In genomic region chr6:72283914-72284313, GRCm38 (mm10) we compare ENCODE assay signal across 9 mouse cellular contexts. TPM values are rescaled to one million over a fixed set of nuclear protein-coding genes. Genes with fewer than 3 reads are reported as not detected.
DNase-seq lines count a peak whose midpoint lies in the region; ATAC-seq and TF ChIP-seq lines count a peak whose summit lies in the region.
"Had no signal": no experiment of that assay in that cellular context is flagged by ENCODE, and none has a peak within 500 bp of the region (broad histone marks: within the 10 kb centered on the region; RNA-seq: fewer than 3 reads in every experiment).

No protein-coding gene starts in this region.

- no peak overlapping the region for H3K4me3 ChIP-seq in forebrain, postnatal 0 days (ENCODE audit: low read depth, low read length)
- no peak overlapping the region for H3K4me3 ChIP-seq in forebrain, embryonic 13.5 days
- no peak overlapping the region for H3K4me3 ChIP-seq in midbrain, postnatal 0 days (ENCODE audit: low read depth, low read length)
- no peak overlapping the region for H3K4me3 ChIP-seq in midbrain, embryonic 15.5 days
- H3K4me3 ChIP-seq: neural tube, embryonic 12.5 days had no signal

- H3K4me2 ChIP-seq in forebrain, postnatal 0 days (ENCODE audit: low read depth) = no peak overlapping the region
- H3K4me2 ChIP-seq in forebrain, embryonic 13.5 days = no peak overlapping the region
- no peak overlapping the region for H3K4me2 ChIP-seq in midbrain, postnatal 0 days (ENCODE audit: low read depth, low read length, poor library complexity, severe bottlenecking)
- H3K4me2 ChIP-seq in midbrain, embryonic 15.5 days = no peak overlapping the region
- H3K4me2 ChIP-seq: neural tube, embryonic 12.5 days had no signal

- no peak for ATAC-seq in forebrain, postnatal 0 days
- ATAC-seq in forebrain, embryonic 13.5 days = no peak
- ATAC-seq in midbrain, postnatal 0 days (ENCODE audit: low FRiP score) = no peak
- ATAC-seq in midbrain, embryonic 15.5 days (replicated peaks) = no peak
- no peak for ATAC-seq in inflammation-experienced regulatory T-cells, adult 6 months

- H3K36me3 ChIP-seq in forebrain, postnatal 0 days (ENCODE audit: insufficient read depth) = no peaks in the 10 kb centered on the region
- no peaks in the 10 kb centered on the region for H3K36me3 ChIP-seq in forebrain, embryonic 13.5 days (ENCODE audit: poor library complexity, severe bottlenecking)
- no peaks in the 10 kb centered on the region for H3K36me3 ChIP-seq in midbrain, postnatal 0 days (ENCODE audit: insufficient read depth, low read length)
- H3K36me3 ChIP-seq in midbrain, embryonic 15.5 days (replicated peaks) = no peaks in the 10 kb centered on the region
- H3K36me3 ChIP-seq: neural tube, embryonic 12.5 days had no signal

- no peaks in the 10 kb centered on the region for H3K4me1 ChIP-seq in forebrain, postnatal 0 days (ENCODE audit: insufficient read depth)
- 0 out of 2 replicates have a peak, but pooled peaks cover 3% of the 10 kb centered on the region for H3K4me1 ChIP-seq in forebrain, embryonic 13.5 days
- H3K4me1 ChIP-seq in midbrain, postnatal 0 days (ENCODE audit: insufficient read depth, low read length) = no peaks in the 10 kb centered on the region
- H3K4me1 ChIP-seq in midbrain, embryonic 15.5 days = no peaks in the 10 kb centered on the region
- H3K4me1 ChIP-seq: neural tube, embryonic 12.5 days had no signal

- 26% methylated on average over 4 of the region's 4 CpGs for WGBS in forebrain, postnatal 0 days
- WGBS in forebrain, embryonic 13.5 days = 22% methylated on average over 4 of the region's 4 CpGs
- WGBS in midbrain, postnatal 0 days = 27% methylated on average over 4 of the region's 4 CpGs
- 28% methylated on average over 4 of the region's 4 CpGs for WGBS in midbrain, embryonic 15.5 days

- no peaks in the 10 kb centered on the region for H3K27me3 ChIP-seq in forebrain, postnatal 0 days (ENCODE audit: insufficient read depth, low read length)
- H3K27me3 ChIP-seq in forebrain, embryonic 13.5 days = no peaks in the 10 kb centered on the region
- H3K27me3 ChIP-seq in midbrain, postnatal 0 days (ENCODE audit: insufficient read depth, low read length) = no peaks in the 10 kb centered on the region
- no peaks in the 10 kb centered on the region for H3K27me3 ChIP-seq in midbrain, embryonic 15.5 days (replicated peaks)
- H3K27me3 ChIP-seq: neural tube, embryonic 12.5 days had no signal

- TF ChIP-seq CTCF in forebrain, postnatal 0 days (IDR thresholded peaks at IDR 0.05; ENCODE audit: low read depth) = peak; percentile 67
- peak; percentile 71 for TF ChIP-seq CTCF in midbrain, postnatal 0 days (IDR thresholded peaks at IDR 0.05)

- peak; percentile 31 for DNase-seq in forebrain, postnatal 0 days
- peak; percentile 34 for DNase-seq in midbrain, postnatal 0 days (ENCODE audit: low spot score)
- DNase-seq in R1 (ENCODE audit: low read depth, low spot score) = peak; percentile 36
- peak; percentile 74 for DNase-seq in heart, postnatal 4 days
- DNase-seq in mesoderm, embryonic 11.5 days (ENCODE audit: low read depth, low spot score) = peak; percentile 44

- H3K9ac ChIP-seq in forebrain, postnatal 0 days = no peak overlapping the region
- H3K9ac ChIP-seq in forebrain, embryonic 13.5 days = no peak overlapping the region
- H3K9ac ChIP-seq in midbrain, postnatal 0 days (replicated peaks; ENCODE audit: low read length, poor library complexity, severe bottlenecking) = no peak overlapping the region
- no peak overlapping the region for H3K9ac ChIP-seq in midbrain, embryonic 15.5 days
- H3K9ac ChIP-seq: neural tube, embryonic 12.5 days had no signal

- no peaks in the 10 kb centered on the region for H3K9me3 ChIP-seq in forebrain, postnatal 0 days (ENCODE audit: low read length)
- no peaks in the 10 kb centered on the region for H3K9me3 ChIP-seq in forebrain, embryonic 13.5 days (replicated peaks)
- no peaks in the 10 kb centered on the region for H3K9me3 ChIP-seq in midbrain, postnatal 0 days (ENCODE audit: low read length)
- no peaks in the 10 kb centered on the region for H3K9me3 ChIP-seq in midbrain, embryonic 15.5 days
- H3K9me3 ChIP-seq: neural tube, embryonic 12.5 days had no signal

- no peak overlapping the region for H3K27ac ChIP-seq in forebrain, postnatal 0 days (ENCODE audit: low read depth, low read length)
- no peak overlapping the region for H3K27ac ChIP-seq in forebrain, embryonic 13.5 days
- H3K27ac ChIP-seq in midbrain, postnatal 0 days (ENCODE audit: low read depth, low read length) = no peak overlapping the region
- H3K27ac ChIP-seq in midbrain, embryonic 15.5 days = no peak overlapping the region
- H3K27ac ChIP-seq: neural tube, embryonic 12.5 days had no signal

RNA-seq across cellular contexts. Expression of gene Sftpb, which starts 20.5 kb away (rescaled TPM):
- not detected in 2 replicates for total RNA-seq in forebrain, postnatal 0 days (2014; rRNA removed)
- polyA plus RNA-seq in forebrain, postnatal 0 days (2015; fragmentation: Nextera tagmentation; extraction: Ambion mirVana) = 0.16 and 0.21 TPM in 2 replicates
- polyA plus RNA-seq in forebrain, embryonic 13.5 days (2015; fragmentation: Nextera tagmentation; extraction: Ambion mirVana) = not detected in 2 replicates
- 1.9 and 3.0 TPM in 2 replicates for total RNA-seq in midbrain, postnatal 0 days (2014; rRNA removed)
- 0.19 and 0.20 TPM in 2 replicates for polyA plus RNA-seq in midbrain, postnatal 0 days (2015; fragmentation: Nextera tagmentation; extraction: Ambion mirVana)
- polyA plus RNA-seq in midbrain, embryonic 15.5 days (2015; fragmentation: Nextera tagmentation; extraction: Ambion mirVana) = 0.23 and 0.51 TPM in 2 replicates
- total RNA-seq in heart, postnatal 4 days (2021) = not detected
- polyA plus RNA-seq in inflammation-experienced regulatory T-cells, adult 6 months (2017; shearing (Covaris generic)) = not detected
- polyA plus RNA-seq: neural tube, embryonic 12.5 days had no signal

RNA-seq across cellular contexts. Expression of gene Atoh8, which starts 48.5 kb away (rescaled TPM):
- 2.6 and 6.9 TPM in 2 replicates for total RNA-seq in forebrain, postnatal 0 days (2014; rRNA removed)
- polyA plus RNA-seq in forebrain, postnatal 0 days (2015; fragmentation: Nextera tagmentation; extraction: Ambion mirVana) = 3.9 TPM in 2 replicates
- 2.9 and 4.5 TPM in 2 replicates for polyA plus RNA-seq in forebrain, embryonic 13.5 days (2015; fragmentation: Nextera tagmentation; extraction: Ambion mirVana)
- total RNA-seq in midbrain, postnatal 0 days (2014; rRNA removed) = 1.8 and 3.7 TPM in 2 replicates
- polyA plus RNA-seq in midbrain, postnatal 0 days (2015; fragmentation: Nextera tagmentation; extraction: Ambion mirVana) = 1.9 and 2.3 TPM in 2 replicates
- polyA plus RNA-seq in midbrain, embryonic 15.5 days (2015; fragmentation: Nextera tagmentation; extraction: Ambion mirVana) = 1.9 and 2.2 TPM in 2 replicates
- total RNA-seq in heart, postnatal 4 days (2021) = 1 to 10 TPM; 7.2 to 8.6 TPM
- not detected for polyA plus RNA-seq in inflammation-experienced regulatory T-cells, adult 6 months (2017; shearing (Covaris generic))
